Mouse (Mus musculus) heart, postnatal 0 days (tissue): ENCODE results near the gene Tmem54. TPM values are rescaled to one million over a fixed set of nuclear protein-coding genes. Genes with fewer than 3 reads are reported as not detected.

ENCODE experiments used
- ATAC-seq: fragments of 200-750 bp; cut with Nextera tagmentation; 2 replicates; pipeline ENCODE4 v1.8.0; 2017; ENCODE audit warnings: low read depth, moderate number of reproducible peaks, moderate library complexity; ENCODE audit not compliant: insufficient read depth
- DNase-seq: peaks from one replicate; pipeline ENCODE4 v3.0.0-alpha.2; 2016; ENCODE audit warnings: low spot score
- H3K27ac ChIP-seq: fragments of 300-500 bp; sonication (generic); 2 replicates; pipeline ENCODE4 v1.5.1; 2014; ENCODE audit warnings: low read depth, mild to moderate bottlenecking
- H3K27me3 ChIP-seq: fragments of 300-500 bp; sonication (generic); 2 replicates; pipeline ENCODE4 v1.6.1; 2014; ENCODE audit warnings: low read length, mixed read lengths; ENCODE audit not compliant: control insufficient read depth, insufficient read depth
- H3K36me3 ChIP-seq: fragments of 300-500 bp; sonication (generic); replicated peaks from 2 replicates; pipeline ENCODE4 v1.6.1; 2014; ENCODE audit warnings: low read length, mixed read lengths; ENCODE audit not compliant: control insufficient read depth, insufficient read depth
- H3K4me1 ChIP-seq: fragments of 300-500 bp; sonication (generic); 2 replicates; pipeline ENCODE4 v1.6.1; 2014; ENCODE audit warnings: antibody characterized with exemption; ENCODE audit not compliant: control insufficient read depth, insufficient read depth
- H3K4me2 ChIP-seq: fragments of 300-500 bp; sonication (generic); 2 replicates; pipeline ENCODE4 v1.6.1; 2014; ENCODE audit warnings: low read depth, mild to moderate bottlenecking, low read length, moderate library complexity
- H3K4me3 ChIP-seq: fragments of 300-500 bp; sonication (generic); 2 replicates; pipeline ENCODE4 v1.5.1; 2014; ENCODE audit warnings: low read depth, low read length
- H3K9ac ChIP-seq: fragments of 300-500 bp; sonication (generic); replicated peaks from 2 replicates; pipeline ENCODE4 v1.6.1; 2014; ENCODE audit warnings: low read depth, low read length, mixed read lengths
- H3K9me3 ChIP-seq: fragments of 300-500 bp; sonication (generic); replicated peaks from 2 replicates; pipeline ENCODE4 v1.6.1; 2016; ENCODE audit warnings: low read length; ENCODE audit not compliant: control insufficient read depth
- CTCF ChIP-seq: IDR thresholded peaks from 2 replicates; pipeline ENCODE4 v1.5.1; 2016; ENCODE audit warnings: antibody characterized with exemption, control low read depth, low read depth
- EP300 ChIP-seq: IDR thresholded peaks from 2 replicates; pipeline ENCODE4 v1.6.1; 2016; ENCODE audit warnings: antibody characterized with exemption, low read depth
- WGBS: fragments of 180-500 bp; shearing (Covaris S2); extraction: QIAGEN DNeasy Blood & Tissue Kit; methylation state at CpG from one replicate; pipeline ENCODE4 v1.1.7; 2014; 5-methylcytosine and 5-hydroxymethylcytosine counted together
- polyA plus RNA-seq: library from polyadenylated mRNA; unstranded; fragments of >200 nt; fragmentation: Nextera tagmentation; extraction: Ambion mirVana; gene quantifications from 2 replicates; pipeline ENCODE4 v1.2.1, GENCODE M21; 2015
- total RNA-seq: library from RNA; depleted of rRNA; stranded (reverse); fragments of >200 nt; gene quantifications from 2 replicates; pipeline ENCODE4 v1.2.3, GENCODE M21; 2014; ENCODE audit warnings: low replicate concordance

Gene Tmem54
- total and polyA plus RNA-seq, 2 experiments from 2014 or later, result 1.1 TPM; not detected in 1

DNA sequence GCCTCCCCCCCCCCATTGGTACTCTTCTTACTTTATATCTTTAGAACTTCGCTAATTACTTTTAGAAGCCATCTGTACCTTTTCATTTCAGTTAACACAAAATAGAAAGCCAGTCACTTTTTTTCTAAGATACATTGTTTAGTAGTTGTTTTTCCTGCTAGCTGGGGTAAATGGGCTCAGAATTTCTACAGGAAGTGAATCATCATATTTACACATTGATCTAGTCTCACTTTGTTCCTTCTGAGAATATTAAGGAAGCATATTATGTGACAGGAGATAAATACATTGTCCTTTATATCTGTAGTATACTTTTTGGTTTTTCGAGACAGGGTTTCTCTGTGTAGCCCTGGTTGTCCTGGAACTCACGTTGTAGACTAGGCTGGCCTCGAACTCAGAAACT, 36.5 kb upstream of the Tmem54 start:
- WGBS, result 88% methylated on average over 4 of the region's 4 CpGs
- Histone ChIP-seq H3K27ac (no peak overlapping the region), H3K9ac (no peak overlapping the region), H3K9me3 (no peaks in the 10 kb centered on the region), H3K4me2 (no peak overlapping the region), H3K4me1 (peaks cover 8% of the 10 kb centered on the region; the same call in 1 of the 2 replicates), H3K4me3 (no peak overlapping the region), H3K36me3 (peaks cover 12% of the 10 kb centered on the region; the same call in 1 of the 2 replicates), H3K27me3 (no peaks in the 10 kb centered on the region)
- TF ChIP-seq CTCF, result no peak
- DNase-seq, result no peak
- ATAC-seq, result no peak

- no peaks in the 10 kb centered on the region for H3K9me3 ChIP-seq
- no peak overlapping the region for H3K4me3 ChIP-seq
- no peak for ATAC-seq
- H3K27me3 ChIP-seq, result no peaks in the 10 kb centered on the region
- H3K4me2 ChIP-seq, result no peak overlapping the region
- TF ChIP-seq EP300 (no peak), CTCF (no peak)
- 87% methylated on average over 9 of the region's 9 CpGs for WGBS
- H3K9ac ChIP-seq, result no peak overlapping the region
- no peaks in the 10 kb centered on the region for H3K4me1 ChIP-seq
- peaks cover 72% of the 10 kb centered on the region for H3K36me3 ChIP-seq
- H3K27ac ChIP-seq, result no peak overlapping the region
- DNase-seq, result no peak
These were observed 26.2 kb upstream of the Tmem54 start for GRCm38 (mm10) chr4:129079126-129079525.

DNA sequence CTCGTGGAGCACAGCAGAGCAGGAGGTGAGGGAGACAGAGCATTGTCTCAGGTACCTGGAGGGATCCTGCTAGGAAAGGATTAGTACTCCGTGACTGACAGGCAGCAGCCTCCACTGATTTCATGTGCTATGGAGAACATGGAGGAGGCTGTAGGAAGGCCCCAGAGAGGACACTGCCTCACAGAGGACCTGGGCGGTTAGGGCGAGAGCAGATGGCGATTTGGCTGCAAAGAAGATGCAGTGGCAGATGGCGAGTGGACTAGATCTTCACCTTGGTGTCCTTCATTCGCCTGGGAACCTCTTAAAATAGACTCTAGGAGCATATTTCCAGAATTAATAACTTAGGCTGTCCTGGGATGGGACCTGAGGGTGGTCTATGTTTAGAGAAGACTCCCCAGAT, 24.3 kb upstream of the Tmem54 start:
- no peak overlapping the region for H3K9ac ChIP-seq
- no peak for TF ChIP-seq CTCF
- no peak for TF ChIP-seq EP300
- no peak overlapping the region for H3K4me3 ChIP-seq
- no peaks in the 10 kb centered on the region for H3K4me1 ChIP-seq
- H3K27ac ChIP-seq, result no peak overlapping the region
- no peak for DNase-seq
- no peaks in the 10 kb centered on the region for H3K9me3 ChIP-seq
- peaks cover 69% of the 10 kb centered on the region for H3K36me3 ChIP-seq
- WGBS, result 79% methylated on average over 7 of the region's 7 CpGs
- no peak for ATAC-seq
- H3K4me2 ChIP-seq, result no peak overlapping the region
- H3K27me3 ChIP-seq, result no peaks in the 10 kb centered on the region

DNA sequence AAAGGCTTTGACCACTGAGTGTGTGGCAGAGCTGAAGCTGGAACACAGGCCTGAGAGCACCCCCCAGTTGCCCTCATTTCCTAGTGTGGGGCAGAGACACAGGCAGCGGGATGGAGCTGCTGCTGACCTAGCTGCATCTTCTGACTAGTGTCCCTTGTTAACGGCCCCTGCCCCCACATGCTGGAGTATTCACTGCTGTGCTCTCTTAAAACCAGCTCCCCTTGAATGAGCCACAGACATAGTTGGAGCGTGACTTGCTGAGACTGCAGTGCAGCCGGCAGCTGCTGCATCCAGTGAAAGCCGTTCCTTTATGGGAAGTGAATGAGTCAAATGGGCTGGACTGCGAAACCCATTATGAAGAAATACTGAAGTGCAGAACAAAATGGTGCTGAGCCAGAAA, 23.8 kb upstream of the Tmem54 start:
- TF ChIP-seq EP300 (no peak), CTCF (no peak)
- peaks cover 66% of the 10 kb centered on the region for H3K36me3 ChIP-seq
- no peak overlapping the region for H3K27ac ChIP-seq
- no peak overlapping the region for H3K4me2 ChIP-seq
- no peak overlapping the region for H3K4me3 ChIP-seq
- 0 out of 2 replicates have a peak, but pooled peaks cover under 1% of the 10 kb centered on the region for H3K27me3 ChIP-seq
- H3K9ac ChIP-seq, result no peak overlapping the region
- no peak for DNase-seq
- no peaks in the 10 kb centered on the region for H3K9me3 ChIP-seq
- WGBS, result 87% methylated on average over 6 of the region's 6 CpGs
- no peak for ATAC-seq
- no peaks in the 10 kb centered on the region for H3K4me1 ChIP-seq

- no peaks in the 10 kb centered on the region for H3K9me3 ChIP-seq
- H3K27ac ChIP-seq, result no peak overlapping the region
- no peak for DNase-seq
- H3K4me1 ChIP-seq, result no peaks in the 10 kb centered on the region
- ATAC-seq, result no peak
- WGBS, result 77% methylated on average over 3 of the region's 3 CpGs
- H3K9ac ChIP-seq, result no peak overlapping the region
- H3K4me2 ChIP-seq, result no peak overlapping the region
- H3K36me3 ChIP-seq, result peaks cover 62% of the 10 kb centered on the region
- H3K27me3 ChIP-seq, result 0 out of 2 replicates have a peak, but pooled peaks cover 4% of the 10 kb centered on the region
- no peak overlapping the region for H3K4me3 ChIP-seq
- TF ChIP-seq EP300 (no peak), CTCF (no peak)
These were observed 23.4 kb upstream of the Tmem54 start for GRCm38 (mm10) chr4:129081939-129082338.

DNA sequence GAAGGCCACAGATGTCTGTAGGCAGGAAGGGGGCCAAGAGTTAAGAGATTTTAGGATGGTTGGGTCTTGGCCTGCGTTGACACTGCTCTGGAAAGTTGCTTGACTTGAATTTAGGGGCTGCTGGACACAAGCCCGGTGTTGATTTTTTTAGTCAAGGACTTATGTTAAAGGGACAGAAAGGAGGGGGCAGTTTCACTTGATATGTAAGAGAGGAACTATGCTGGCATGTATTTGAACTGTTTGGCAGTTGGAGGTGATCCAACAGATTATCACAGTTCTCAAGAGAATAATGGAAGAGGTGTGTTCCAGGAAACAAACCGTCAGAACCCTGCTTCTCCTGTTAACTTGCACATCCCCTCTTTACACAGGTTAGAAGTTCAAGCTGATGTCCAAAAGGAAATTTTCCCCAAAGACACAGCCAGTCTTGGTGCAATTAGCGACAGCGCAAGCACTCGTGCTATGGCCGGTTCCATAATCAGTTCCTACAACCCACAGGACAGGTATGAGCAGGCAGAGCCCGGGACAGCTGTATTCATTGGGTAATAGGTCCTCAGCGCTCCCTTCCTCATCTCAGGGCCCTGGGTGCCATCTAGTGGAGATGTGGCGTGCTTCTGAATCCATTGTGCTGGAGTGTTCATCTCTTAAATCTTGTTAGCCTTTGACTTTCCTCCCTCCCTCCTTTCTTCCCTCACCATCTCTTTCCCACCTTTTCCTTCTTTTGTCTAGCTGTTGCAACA, 22.8 kb upstream of the Tmem54 start:
- H3K4me1 ChIP-seq, result no peaks in the 10 kb centered on the region
- ATAC-seq (peak; percentile 71; the same call in 1 of the 2 replicates), DNase-seq (peak; percentile 71)
- H3K27ac ChIP-seq, result no peak overlapping the region
- no peaks in the 10 kb centered on the region for H3K9me3 ChIP-seq
- WGBS, result 39% methylated on average over 10 of the region's 10 CpGs
- H3K9ac ChIP-seq, result no peak overlapping the region
- H3K4me2 ChIP-seq, result no peak overlapping the region
- peaks cover 57% of the 10 kb centered on the region for H3K36me3 ChIP-seq
- TF ChIP-seq EP300 (no peak), CTCF (peak; percentile 81)
- H3K27me3 ChIP-seq, result 0 out of 2 replicates have a peak, but pooled peaks cover 8% of the 10 kb centered on the region
- no peak overlapping the region for H3K4me3 ChIP-seq
